Mouse (Mus musculus): Measurements from ENCODE around the gene Pitpnm1. TPM values are rescaled to one million over a fixed set of nuclear protein-coding genes. Genes with fewer than 3 reads are reported as not detected.

Pitpnm1 gene
- polyA plus RNA-seq, 1 experiment = 72.3 TPM

DNA sequence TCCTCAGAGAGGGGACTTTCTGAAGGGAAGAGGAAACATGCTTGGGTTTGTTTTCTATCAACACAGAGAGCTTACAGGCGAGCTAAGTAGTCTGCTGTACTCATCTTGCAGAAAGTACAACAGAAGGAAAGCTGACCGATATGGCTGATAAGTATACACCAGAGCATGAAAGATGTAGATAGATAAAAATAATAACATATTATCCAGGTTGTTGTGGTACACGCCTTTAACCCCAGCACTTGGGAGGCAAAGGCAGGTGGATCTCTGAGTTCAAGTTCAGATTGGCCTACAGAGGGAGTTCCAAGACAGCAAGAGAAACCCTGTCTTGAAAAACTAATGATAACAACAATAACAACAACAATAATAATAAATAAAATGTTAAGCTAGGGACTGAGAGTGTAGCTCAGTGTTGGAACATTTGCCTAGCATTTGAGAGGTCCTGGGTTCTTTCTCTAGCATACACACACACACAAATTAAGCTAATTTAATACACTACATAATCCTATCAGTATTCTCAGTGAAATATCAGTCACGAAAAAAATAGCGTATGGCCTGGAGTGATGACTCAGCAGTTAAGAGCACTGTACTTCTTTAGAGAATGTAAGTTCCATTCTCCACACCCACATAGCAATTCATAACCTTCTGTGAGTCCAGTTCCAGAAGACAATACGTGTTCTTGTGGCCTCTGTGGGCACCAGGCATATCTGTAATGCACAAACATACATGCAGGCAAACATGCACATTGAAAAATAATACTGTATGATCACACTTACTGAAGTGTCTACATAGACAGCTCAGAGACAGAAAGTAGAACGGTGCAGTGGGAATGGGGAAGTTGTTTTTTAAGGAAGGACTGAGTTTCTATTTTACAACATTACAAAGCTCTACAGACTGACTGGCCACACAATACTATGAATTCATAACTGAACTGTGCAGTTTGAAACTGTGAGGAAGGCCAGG is 22.9 kb downstream of the Pitpnm1 start:
- H3K27ac ChIP-seq (ENCODE audit: insufficient read depth, low read depth, low read length) = peak overlapping the region; percentile 84
- H3K4me3 ChIP-seq (ENCODE audit: insufficient read depth, low read length) = no peak overlapping the region

DNA sequence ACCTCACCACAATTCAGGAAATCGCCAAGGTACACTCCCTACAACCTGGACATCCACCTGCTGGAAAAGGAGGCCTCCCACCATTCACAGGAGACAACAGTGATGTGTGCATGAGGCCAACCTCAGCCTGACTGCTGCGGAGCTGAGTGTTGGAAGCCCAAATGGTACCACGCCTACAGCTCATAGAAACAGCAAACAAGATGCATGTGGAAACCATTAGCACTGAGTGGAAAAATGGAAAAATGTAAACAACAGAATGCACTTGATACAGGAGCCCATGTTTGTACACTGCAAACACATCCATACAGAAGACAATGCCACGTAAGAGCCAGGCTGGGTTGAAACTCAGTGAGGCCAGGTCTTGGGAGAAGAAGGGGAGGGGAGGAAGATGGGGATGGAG is 24.6 kb downstream of the Pitpnm1 start:
- peaks cover 41% of the 10 kb centered on the region for H3K4me1 ChIP-seq (ENCODE audit: control insufficient read depth, insufficient read depth, low read length)
- peak overlapping the region; percentile 84 for H3K27ac ChIP-seq (ENCODE audit: insufficient read depth, low read depth, low read length)
- TF ChIP-seq POLR2A (IDR thresholded peaks at IDR 0.05; ENCODE audit: borderline replicate concordance, low read depth, low read length) (no peak), CTCF (IDR thresholded peaks at IDR 0.05; ENCODE audit: low read depth, low read length) (no peak)
- no peak overlapping the region for H3K4me3 ChIP-seq (ENCODE audit: insufficient read depth, low read length)

More for the DNA sequence above, 22.9 kb downstream of the Pitpnm1 start:
- H3K4me1 ChIP-seq (ENCODE audit: control insufficient read depth, insufficient read depth, low read length) = peaks cover 41% of the 10 kb centered on the region
- TF ChIP-seq CTCF (IDR thresholded peaks at IDR 0.05; ENCODE audit: low read depth, low read length) (no peak), POLR2A (IDR thresholded peaks at IDR 0.05; ENCODE audit: borderline replicate concordance, low read depth, low read length) (no peak)

DNA sequence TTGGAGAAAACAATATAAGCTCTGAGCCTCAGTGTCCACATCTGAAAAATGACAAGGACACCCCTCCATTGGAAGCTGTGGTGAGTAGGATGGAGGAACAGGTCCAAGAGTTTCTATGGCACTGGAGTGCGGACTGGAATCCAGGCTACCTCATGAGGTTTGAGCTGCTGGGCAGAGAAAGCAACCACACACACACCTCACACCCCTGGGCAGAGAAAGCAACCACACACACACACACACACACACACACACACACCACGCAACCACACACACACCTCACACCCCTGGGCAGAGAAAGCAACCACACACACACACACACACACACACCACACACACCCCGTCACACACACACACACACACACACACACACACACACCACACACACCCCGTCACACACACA is 25.5 kb downstream of the Pitpnm1 start:
- H3K4me1 ChIP-seq (ENCODE audit: control insufficient read depth, insufficient read depth, low read length) = peaks cover 38% of the 10 kb centered on the region
- H3K27ac ChIP-seq (ENCODE audit: insufficient read depth, low read depth, low read length) = peak overlapping the region; percentile 34; the same call in 1 of the 2 replicates
- peak overlapping the region; percentile 62 for H3K4me3 ChIP-seq (ENCODE audit: insufficient read depth, low read length)

DNA sequence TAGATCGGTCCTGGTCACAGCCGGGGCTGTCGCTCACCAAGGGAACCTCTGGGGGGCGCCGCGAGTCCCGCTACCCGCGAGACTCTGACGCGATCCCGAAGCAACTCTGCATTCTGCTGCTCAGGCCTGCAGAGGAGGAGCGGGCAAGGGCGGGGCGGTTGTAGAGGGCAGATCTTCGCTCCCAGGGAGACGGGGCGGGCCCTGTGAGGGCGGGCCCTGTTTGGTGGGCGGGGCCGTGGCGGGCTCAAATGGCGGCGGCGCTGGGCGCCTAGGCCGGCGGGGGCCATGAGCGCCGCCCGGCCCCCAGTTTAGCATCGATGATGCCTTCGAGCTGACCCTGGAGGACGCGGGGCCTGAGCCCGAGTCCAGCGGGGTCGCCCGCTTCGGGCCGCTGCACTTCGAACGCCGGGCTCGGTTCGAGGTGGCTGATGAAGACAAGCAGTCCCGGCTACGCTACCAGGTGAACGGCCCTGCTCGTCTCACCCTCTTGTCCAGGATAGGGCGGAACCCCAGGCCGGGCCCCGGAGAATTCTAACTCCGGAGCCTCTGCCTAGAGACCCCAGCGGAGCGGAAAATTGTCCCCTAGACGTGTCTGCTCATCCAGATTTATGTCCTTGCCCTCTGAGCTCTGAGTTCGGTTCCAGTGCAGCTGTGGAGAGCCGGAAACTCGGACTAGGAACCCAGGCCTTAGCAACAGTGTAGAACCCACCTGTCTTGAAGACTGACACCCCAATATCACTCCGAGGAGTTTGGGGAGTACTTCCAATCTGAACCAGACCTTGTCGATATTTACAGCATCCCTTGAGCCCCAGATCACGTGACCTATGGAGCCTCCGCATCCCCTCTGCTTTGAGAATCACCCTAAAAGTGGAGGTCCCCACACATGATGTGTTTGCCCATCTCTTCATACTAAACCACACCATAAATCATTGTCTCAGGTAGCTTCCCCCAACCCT is 26.2 kb downstream of the Pitpnm1 start, which contains the start of gene Aip:
Gene Aip (minus strand): TSS at position 118 of the 956 bp plus-strand sequence.
- Histone ChIP-seq H3K4me3 (ENCODE audit: insufficient read depth, low read length) (peak within 1 kb of the TSS; percentile 75), H3K27ac (ENCODE audit: insufficient read depth, low read depth, low read length) (peak within 1 kb of the TSS; percentile 34; the same call in 1 of the 2 replicates), H3K4me1 (ENCODE audit: control insufficient read depth, insufficient read depth, low read length) (peaks cover 31% of the 10 kb centered on the region)
- TF ChIP-seq CTCF (IDR thresholded peaks at IDR 0.05; ENCODE audit: low read depth, low read length) (no peak), POLR2A (IDR thresholded peaks at IDR 0.05; ENCODE audit: borderline replicate concordance, low read depth, low read length) (peak; percentile 87; the same call in 1 of the 2 replicates)

DNA sequence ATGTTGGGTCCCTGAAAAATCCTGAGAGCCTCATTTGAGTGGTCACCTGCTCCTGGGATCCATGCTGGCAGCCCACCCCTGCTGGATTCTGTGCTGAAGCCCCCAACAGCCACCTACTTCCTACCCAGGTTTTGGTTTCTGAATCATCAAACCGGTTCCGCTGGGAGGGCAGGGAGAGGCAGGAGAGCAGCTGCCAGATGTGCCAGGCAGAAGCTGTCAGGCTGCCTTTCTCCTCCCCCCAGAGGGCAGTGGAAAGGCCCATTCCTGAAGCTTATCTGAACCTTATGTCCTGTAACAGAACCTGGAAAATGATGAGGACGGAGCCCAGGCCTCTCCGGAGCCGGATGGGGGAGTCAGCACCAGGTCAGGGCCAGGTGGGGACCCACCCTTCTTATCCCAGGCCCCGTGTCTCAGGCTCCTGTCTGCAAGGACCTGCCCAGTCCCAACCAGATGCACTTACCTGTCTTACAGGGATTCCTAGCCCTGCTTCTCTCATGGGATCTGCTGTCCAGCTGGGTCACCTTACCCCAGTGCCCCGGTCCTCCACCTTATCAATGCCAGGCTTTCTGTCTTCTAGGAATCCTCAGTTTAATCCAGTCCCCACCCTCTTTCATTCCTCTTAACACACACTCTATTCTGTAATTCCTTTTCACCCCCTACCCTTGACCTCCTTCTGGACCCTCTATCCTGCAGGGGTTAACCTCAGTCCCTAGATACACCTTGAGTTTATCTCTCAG is 27.1 kb downstream of the Pitpnm1 start:
- H3K4me3 ChIP-seq (ENCODE audit: insufficient read depth, low read length) = peak overlapping the region; percentile 75
- peaks cover 28% of the 10 kb centered on the region for H3K4me1 ChIP-seq (ENCODE audit: control insufficient read depth, insufficient read depth, low read length)
- TF ChIP-seq CTCF (IDR thresholded peaks at IDR 0.05; ENCODE audit: low read depth, low read length) (no peak), POLR2A (IDR thresholded peaks at IDR 0.05; ENCODE audit: borderline replicate concordance, low read depth, low read length) (no peak)
- no peak overlapping the region for H3K27ac ChIP-seq (ENCODE audit: insufficient read depth, low read depth, low read length)

DNA sequence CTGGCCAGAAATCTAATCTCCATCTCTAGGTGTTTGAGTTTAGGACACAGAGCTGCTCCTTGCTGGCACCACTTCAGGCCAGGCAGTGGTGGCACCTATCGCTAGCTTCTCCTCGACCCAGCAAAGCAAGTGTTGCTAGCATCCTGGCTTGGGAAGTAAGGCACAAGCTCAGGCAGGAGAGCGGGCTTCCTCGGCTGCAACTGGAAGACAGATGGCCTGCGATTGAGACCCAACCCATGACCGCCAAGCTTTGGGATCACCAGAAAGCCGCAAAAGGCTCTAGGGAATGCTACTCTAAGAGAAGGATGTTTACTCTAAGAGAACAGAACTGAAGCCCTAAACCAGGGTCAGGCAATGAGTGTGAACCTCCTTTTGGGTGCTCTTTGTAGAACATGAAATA is 29.7 kb downstream of the Pitpnm1 start:
- Histone ChIP-seq H3K4me3 (ENCODE audit: insufficient read depth, low read length) (no peak overlapping the region), H3K27ac (ENCODE audit: insufficient read depth, low read depth, low read length) (no peak overlapping the region), H3K4me1 (ENCODE audit: control insufficient read depth, insufficient read depth, low read length) (peaks cover 19% of the 10 kb centered on the region)
- TF ChIP-seq CTCF (IDR thresholded peaks at IDR 0.05; ENCODE audit: low read depth, low read length) = no peak

DNA sequence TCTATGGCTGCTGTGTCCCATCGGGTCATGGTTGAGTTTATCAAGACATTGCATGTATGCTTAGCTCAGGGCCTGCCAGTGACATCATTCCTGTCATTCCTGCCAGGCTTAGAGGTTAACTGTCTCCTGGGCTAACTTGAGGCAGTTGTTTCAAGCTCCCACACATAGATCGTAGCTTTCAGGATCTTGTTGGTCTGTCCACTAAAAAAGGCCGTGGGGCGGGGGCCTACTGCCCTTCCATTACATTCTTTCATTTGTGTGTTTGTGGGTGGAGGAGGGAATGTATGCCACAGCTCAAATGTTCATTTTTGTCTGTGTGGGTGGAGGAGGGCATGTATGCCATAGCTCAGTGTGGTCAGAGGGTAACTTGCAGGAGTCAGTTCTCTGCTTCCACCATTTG is 30.3 kb downstream of the Pitpnm1 start:
- Histone ChIP-seq H3K4me3 (ENCODE audit: insufficient read depth, low read length) (no peak overlapping the region), H3K4me1 (ENCODE audit: control insufficient read depth, insufficient read depth, low read length) (peaks cover 18% of the 10 kb centered on the region), H3K27ac (ENCODE audit: insufficient read depth, low read depth, low read length) (no peak overlapping the region)
- TF ChIP-seq CTCF (IDR thresholded peaks at IDR 0.05; ENCODE audit: low read depth, low read length) = no peak
- no peak for TF ChIP-seq POLR2A (IDR thresholded peaks at IDR 0.05; ENCODE audit: borderline replicate concordance, low read depth, low read length)

DNA sequence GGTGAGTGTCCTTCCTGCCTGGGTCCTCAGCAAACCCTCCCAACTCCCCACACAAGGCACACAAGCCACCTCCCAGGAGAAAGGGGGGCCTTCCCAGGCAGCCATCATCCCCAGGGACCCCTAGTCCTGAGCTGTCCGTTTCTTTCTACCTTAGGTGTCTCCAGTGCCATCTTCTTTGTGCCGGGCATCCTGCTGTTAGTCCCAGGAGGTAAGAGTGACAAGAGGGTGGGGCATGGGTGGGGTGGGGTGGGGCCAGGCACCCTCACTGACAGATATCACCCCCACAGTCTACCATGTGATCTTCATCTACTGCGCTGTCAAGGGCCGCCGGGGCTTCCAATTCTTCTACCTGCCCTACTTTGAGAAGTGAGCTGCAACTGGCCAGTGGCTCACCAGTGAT is 31.3 kb downstream of the Pitpnm1 start:
- Histone ChIP-seq H3K4me3 (ENCODE audit: insufficient read depth, low read length) (no peak overlapping the region), H3K4me1 (ENCODE audit: control insufficient read depth, insufficient read depth, low read length) (peaks cover 21% of the 10 kb centered on the region), H3K27ac (ENCODE audit: insufficient read depth, low read depth, low read length) (no peak overlapping the region)
- no peak for TF ChIP-seq CTCF (IDR thresholded peaks at IDR 0.05; ENCODE audit: low read depth, low read length)
- TF ChIP-seq POLR2A (IDR thresholded peaks at IDR 0.05; ENCODE audit: borderline replicate concordance, low read depth, low read length) = no peak

DNA sequence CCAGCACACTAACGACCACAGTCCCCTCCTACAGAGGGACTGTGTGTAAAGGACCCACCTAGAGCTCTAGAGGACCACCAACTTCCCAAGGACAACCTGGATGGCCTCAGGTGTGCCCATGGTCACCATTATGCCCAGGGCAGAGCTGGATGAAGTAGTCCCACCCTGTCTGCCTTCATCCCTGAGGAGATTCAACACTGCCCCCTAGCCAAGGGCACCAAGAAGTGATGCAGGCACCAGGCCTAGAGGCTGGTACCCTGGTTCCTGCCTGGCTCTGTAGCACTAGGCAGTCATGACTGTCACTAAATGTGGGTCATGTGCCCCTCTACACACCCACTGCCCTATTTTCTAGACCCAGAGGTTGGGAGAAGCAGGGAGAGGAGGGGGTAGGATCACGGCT is 32.0 kb downstream of the Pitpnm1 start:
- H3K4me1 ChIP-seq (ENCODE audit: control insufficient read depth, insufficient read depth, low read length) = peaks cover 18% of the 10 kb centered on the region
- TF ChIP-seq POLR2A (IDR thresholded peaks at IDR 0.05; ENCODE audit: borderline replicate concordance, low read depth, low read length) (no peak), CTCF (IDR thresholded peaks at IDR 0.05; ENCODE audit: low read depth, low read length) (no peak)
- no peak overlapping the region for H3K4me3 ChIP-seq (ENCODE audit: insufficient read depth, low read length)
- H3K27ac ChIP-seq (ENCODE audit: insufficient read depth, low read depth, low read length) = no peak overlapping the region

All from bone marrow macrophage, adult 2 months (primary cell).